Mouse (Mus musculus): ENCODE measurements around the gene Selp. TPM values are rescaled to one million over a fixed set of nuclear protein-coding genes. Genes with fewer than 3 reads are reported as not detected.

The Selp gene
- total RNA-seq, 2 experiments from 2014 or later, result 0.81 to 1.5 TPM

DNA sequence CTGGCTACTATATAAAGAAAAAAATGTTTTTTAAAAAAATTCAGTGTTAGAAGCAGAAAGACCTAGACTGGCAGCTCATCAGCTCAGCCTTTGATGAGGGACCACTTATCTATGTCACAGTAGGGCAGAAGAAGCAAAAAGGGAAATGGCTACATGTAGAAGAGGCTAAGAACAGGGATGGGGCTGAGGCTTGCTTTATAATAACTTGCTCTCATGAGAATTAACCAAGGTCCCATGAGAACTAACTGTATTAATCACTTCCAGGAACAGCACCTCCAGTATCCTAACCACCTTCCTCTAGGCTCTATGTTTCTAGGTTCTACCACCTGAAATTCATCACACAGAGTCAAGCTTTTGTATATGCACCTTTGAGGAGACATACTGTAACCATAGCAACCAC, 61.8 kb downstream of the Selp start:
- DNase-seq (ENCODE audit: low spot score in 2 of 2), result no peak

GRCm38 (mm10) chr1:164178429-164178828, 63.4 kb downstream of the Selp start:
- DNase-seq (ENCODE audit: low spot score in 2 of 2), result no peak

DNA sequence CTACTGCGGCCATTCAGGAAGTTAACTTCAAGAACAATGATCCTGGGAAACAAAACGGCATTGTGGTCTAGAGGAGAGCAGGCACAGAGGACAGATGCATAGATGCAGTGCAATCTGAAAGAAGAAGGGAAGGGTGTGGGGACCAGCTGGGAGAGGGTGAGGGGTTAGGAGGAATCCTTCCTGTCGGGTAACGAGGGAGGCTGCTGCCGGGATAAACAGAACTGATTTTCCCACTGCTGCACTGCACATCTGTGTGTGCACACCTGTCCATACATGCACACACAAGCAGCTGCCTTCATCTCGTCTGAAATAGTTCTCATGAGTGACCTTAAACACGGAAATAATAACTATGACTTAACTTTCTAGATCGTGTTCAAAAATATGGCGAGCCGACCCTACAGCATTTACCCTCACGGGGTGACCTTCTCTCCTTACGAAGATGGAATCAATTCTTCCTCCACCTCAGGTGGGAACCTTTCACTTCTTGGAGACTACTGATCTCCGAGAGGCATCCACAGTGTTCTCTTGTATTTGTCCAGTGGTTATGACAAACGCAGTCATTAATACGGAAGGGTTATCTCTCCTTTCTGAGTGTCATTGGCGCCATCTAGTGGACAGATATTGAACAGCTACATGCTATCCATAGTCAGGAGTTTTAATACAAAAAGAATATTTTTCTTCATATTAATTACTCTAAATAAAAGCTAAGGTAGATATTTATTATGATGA, 69.2 kb downstream of the Selp start:
- DNase-seq (ENCODE audit: low spot score in 2 of 2), result peak; percentile 36 to 57

DNA sequence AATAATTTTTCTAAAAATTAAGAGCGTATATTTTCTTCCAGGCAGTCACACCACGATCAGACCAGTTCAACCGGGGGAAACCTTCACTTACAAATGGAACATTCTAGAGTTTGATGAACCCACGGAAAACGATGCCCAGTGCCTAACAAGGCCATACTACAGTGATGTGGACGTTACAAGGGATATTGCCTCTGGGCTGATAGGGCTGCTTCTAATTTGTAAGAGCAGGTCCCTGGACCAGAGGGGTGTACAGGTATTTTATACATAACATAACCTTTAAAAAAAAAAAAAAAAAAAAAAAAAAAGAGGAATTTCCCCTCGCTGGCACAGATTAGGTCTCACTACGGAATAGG, 69.8 kb downstream of the Selp start:
- DNase-seq (ENCODE audit: low spot score in 2 of 2), result no peak

- DNase-seq (ENCODE audit: low spot score in 2 of 2), result no peak
Observed at GRCm38 (mm10) chr1:164185316-164185715, 70.3 kb downstream of the Selp start.

DNA sequence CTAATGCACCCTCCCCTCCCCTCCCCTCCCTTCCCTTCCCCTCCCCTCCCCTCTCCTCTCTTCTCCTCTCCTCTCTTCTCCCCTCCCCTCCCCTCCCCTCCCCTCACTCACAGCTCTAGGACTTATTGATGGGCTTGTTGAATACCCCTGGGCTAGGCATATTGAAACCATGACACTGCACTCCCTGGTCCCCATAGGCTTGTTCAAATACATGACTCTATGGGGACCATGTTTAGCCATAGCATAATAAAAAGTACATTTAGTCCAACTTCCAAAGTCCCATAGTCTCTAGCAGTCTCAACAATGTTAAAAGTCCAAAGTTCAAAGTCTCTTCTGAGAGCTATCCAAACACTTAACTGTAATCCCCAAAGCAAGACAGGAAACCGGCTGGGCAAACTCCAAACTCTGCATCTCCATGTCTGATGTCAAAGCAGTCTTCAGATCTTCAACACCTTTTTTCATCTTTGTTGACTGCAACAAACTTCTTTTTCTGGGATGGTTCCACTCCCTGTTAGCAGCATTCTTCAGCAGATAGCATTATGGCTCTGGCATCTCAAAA, 72.0 kb downstream of the Selp start:
- DNase-seq (ENCODE audit: low spot score in 2 of 2), result no peak

DNA sequence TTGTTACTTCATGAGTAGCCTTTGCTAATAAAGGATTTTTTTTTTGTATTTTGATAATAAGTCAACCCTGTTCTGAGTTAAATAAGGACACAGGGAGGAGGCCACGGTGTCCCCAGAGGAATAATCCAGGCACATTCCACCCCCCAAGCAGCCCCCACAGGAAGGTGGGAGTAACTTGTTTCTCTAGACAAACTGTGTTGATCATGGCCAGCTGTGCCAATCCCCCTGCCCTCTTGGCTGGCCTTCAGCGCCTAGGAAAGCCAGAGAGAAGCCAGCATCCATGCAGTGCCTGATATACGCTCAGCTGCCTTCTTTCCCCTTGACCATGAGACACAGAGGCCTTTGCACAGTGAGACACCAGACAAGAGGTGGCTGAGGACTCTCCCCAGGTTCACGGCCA, 84.5 kb downstream of the Selp start:
- no peak for DNase-seq (ENCODE audit: low spot score in 2 of 2)

Other genes with a start within 250 kb of the Selp start
- 10 to 100 TPM in 1 of 2 experiments, 1 to 10 TPM in 1; 7.7 to 11.3 TPM for gene Scyl3, start 186.2 kb upstream of the Selp start, total RNA-seq (2021)
- 1 to 10 TPM; 4.3 to 6.0 TPM for gene BC055324, start 120.5 kb upstream of the Selp start, total RNA-seq (2021)
- 1 to 10 TPM; 2.7 to 3.9 TPM for gene Mettl18, start 120.4 kb upstream of the Selp start, total RNA-seq (2021)
- gene Sele, start 67.0 kb upstream of the Selp start, total RNA-seq (2021), result under 1 TPM; 0.08 to 0.17 TPM
- under 1 TPM; 0.39 to 0.56 TPM for gene Sell, start 53.3 kb upstream of the Selp start, total RNA-seq (2021)
- gene F5, start 36.6 kb downstream of the Selp start, total RNA-seq (2021), result under 1 TPM; 0.32 to 0.80 TPM
- 1 to 10 TPM; 2.7 to 2.9 TPM for gene Slc19a2, start 133.8 kb downstream of the Selp start, total RNA-seq (2021)
- 1 to 10 TPM; 5.6 to 5.8 TPM for gene Ccdc181, start 160.3 kb downstream of the Selp start, total RNA-seq (2021)
- gene Nme7, start 188.9 kb downstream of the Selp start, total RNA-seq (2021), result 1 to 10 TPM; 7.7 to 8.5 TPM
- gene Blzf1, start 192.2 kb downstream of the Selp start, total RNA-seq (2021), result 10 to 100 TPM; 24.5 to 31.2 TPM